In genomic region chr6:103374956-103375355, GRCm38 (mm10) we compare ENCODE assay signal across 28 mouse cellular contexts.
DNase-seq lines count a peak whose midpoint lies in the region; ATAC-seq and TF ChIP-seq lines count a peak whose summit lies in the region.
"Had no signal": no experiment of that assay in that cellular context is flagged by ENCODE, and none has a peak within 500 bp of the region (broad histone marks: within the 10 kb centered on the region; RNA-seq: fewer than 3 reads in every experiment).

No protein-coding gene starts in this region.

- WGBS in lung, postnatal 0 days: 57% methylated on average over 7 of the region's 7 CpGs
- 82% methylated on average over 7 of the region's 7 CpGs for WGBS in hindbrain, postnatal 0 days

- no peaks in the 10 kb centered on the region for H3K27me3 ChIP-seq in lung, postnatal 0 days (replicated peaks; ENCODE audit: insufficient read depth, low read length)
- no peaks in the 10 kb centered on the region for H3K27me3 ChIP-seq in hindbrain, postnatal 0 days (ENCODE audit: insufficient read depth, low read length)
- H3K27me3 ChIP-seq: CH12.LX; embryonic facial prominence, embryonic 12.5 days; forebrain, embryonic 13.5 days; hindbrain, embryonic 12.5 days; hindbrain, embryonic 15.5 days; intestine, embryonic 15.5 days had no signal

- H3K27ac ChIP-seq in lung, postnatal 0 days (ENCODE audit: low read length): no peak overlapping the region
- no peak overlapping the region for H3K27ac ChIP-seq in hindbrain, postnatal 0 days
- H3K27ac ChIP-seq: embryonic facial prominence, embryonic 12.5 days; forebrain, embryonic 10.5 days; forebrain, embryonic 13.5 days; hindbrain, embryonic 12.5 days; hindbrain, embryonic 15.5 days; intestine, embryonic 15.5 days had no signal

- no peaks in the 10 kb centered on the region for H3K36me3 ChIP-seq in lung, postnatal 0 days (ENCODE audit: insufficient read depth, low read length)
- H3K36me3 ChIP-seq in hindbrain, postnatal 0 days (ENCODE audit: insufficient read depth, low read length): no peaks in the 10 kb centered on the region
- H3K36me3 ChIP-seq: embryonic facial prominence, embryonic 12.5 days; forebrain, embryonic 10.5 days; G1E; hindbrain, embryonic 12.5 days; hindbrain, embryonic 15.5 days; intestine, embryonic 15.5 days had no signal

- H3K4me3 ChIP-seq in lung, postnatal 0 days (ENCODE audit: low read depth, low read length): no peak overlapping the region
- no peak overlapping the region for H3K4me3 ChIP-seq in hindbrain, postnatal 0 days (ENCODE audit: low read length)
- H3K4me3 ChIP-seq: embryonic facial prominence, embryonic 12.5 days; erythroblast, embryonic 14.5 days; forebrain, embryonic 10.5 days; forebrain, embryonic 13.5 days; hindbrain, embryonic 12.5 days; hindbrain, embryonic 15.5 days; intestine, embryonic 15.5 days had no signal

- H3K4me1 ChIP-seq in lung, postnatal 0 days (ENCODE audit: insufficient read depth, low read depth, low read length): no peaks in the 10 kb centered on the region
- H3K4me1 ChIP-seq in hindbrain, postnatal 0 days (ENCODE audit: insufficient read depth, low read length): no peaks in the 10 kb centered on the region
- H3K4me1 ChIP-seq: embryonic facial prominence, embryonic 12.5 days; forebrain, embryonic 10.5 days; hindbrain, embryonic 15.5 days; intestine, embryonic 15.5 days had no signal

- H3K9me3 ChIP-seq in lung, postnatal 0 days (ENCODE audit: low read length): no peaks in the 10 kb centered on the region
- no peaks in the 10 kb centered on the region for H3K9me3 ChIP-seq in hindbrain, postnatal 0 days (ENCODE audit: low read length)
- H3K9me3 ChIP-seq: embryonic facial prominence, embryonic 12.5 days; forebrain, embryonic 10.5 days; forebrain, embryonic 13.5 days; hindbrain, embryonic 12.5 days; hindbrain, embryonic 15.5 days; intestine, embryonic 15.5 days had no signal

- no peak for ATAC-seq in lung, postnatal 0 days
- ATAC-seq in hindbrain, postnatal 0 days: no peak
- ATAC-seq: activated CD4-positive, CD25-positive, alpha-beta regulatory T cell, adult 4 months; forebrain, embryonic 13.5 days; forebrain, embryonic 16.5 days; intestine, embryonic 15.5 days had no signal

- TF ChIP-seq CTCF in lung, postnatal 0 days (IDR thresholded peaks at IDR 0.05): no peak
- no peak for TF ChIP-seq CTCF in hindbrain, postnatal 0 days (IDR thresholded peaks at IDR 0.05; ENCODE audit: low read depth)

- peak; percentile 3 for DNase-seq in lung, postnatal 25 days (ENCODE audit: low spot score)
- DNase-seq in lung, postnatal 0 days (ENCODE audit: low spot score): no peak
- DNase-seq in urinary bladder, postnatal 14 days (ENCODE audit: low spot score): peak; percentile 32
- no peak for DNase-seq in urinary bladder, postnatal 4 days (ENCODE audit: low spot score in 2 of 2)
- peak; percentile 1 for DNase-seq in ZHBTc4 (ENCODE audit: low read depth, low spot score)
- peak; percentile 83 for DNase-seq in gonadal fat pad, adult 2 months (ENCODE audit: low read depth)
- DNase-seq in hindbrain, postnatal 0 days (ENCODE audit: low spot score): no peak
- DNase-seq: adrenal gland, postnatal 14 days; B cell, adult 2 months; cerebellum, adult 11-12 months; cerebellum, adult 8-10 months; cerebellum, postnatal 10 days; cerebellum, postnatal 36 days; gastrocnemius, postnatal 10 days; gastrocnemius, postnatal 36 days; heart, adult 11 months had no signal

- no peak overlapping the region for H3K9ac ChIP-seq in lung, postnatal 0 days (replicated peaks; ENCODE audit: low read depth)
- H3K9ac ChIP-seq in hindbrain, postnatal 0 days (replicated peaks; ENCODE audit: low read length): no peak overlapping the region
- H3K9ac ChIP-seq: embryonic facial prominence, embryonic 12.5 days; forebrain, embryonic 13.5 days; hindbrain, embryonic 12.5 days; hindbrain, embryonic 15.5 days; intestine, embryonic 15.5 days had no signal

- no peak overlapping the region for H3K4me2 ChIP-seq in lung, postnatal 0 days (replicated peaks; ENCODE audit: low read depth, low read length)
- H3K4me2 ChIP-seq in hindbrain, postnatal 0 days (ENCODE audit: low read depth, low read length): no peak overlapping the region
- H3K4me2 ChIP-seq: embryonic facial prominence, embryonic 12.5 days; forebrain, embryonic 13.5 days; heart, embryonic 11.5 days; hindbrain, embryonic 12.5 days; hindbrain, embryonic 15.5 days; intestine, embryonic 15.5 days had no signal

- TF ChIP-seq EP300 in lung, postnatal 0 days (IDR thresholded peaks at IDR 0.05): no peak

Comparison
In these comparisons a context has a peak if more than half of its experiments do, and no peak if none do; other contexts are left out.
1. DNase-seq: peak in lung, postnatal 25 days (single experiment), urinary bladder, postnatal 14 days (single experiment), ZHBTc4 (single experiment) and gonadal fat pad, adult 2 months (single experiment); none in lung, postnatal 0 days (single experiment), urinary bladder, postnatal 4 days (0 of 2) and hindbrain, postnatal 0 days (single experiment).